Mouse (Mus musculus) gastrocnemius, postnatal 10 days (tissue): ENCODE data around the gene Gpr179. TPM values are rescaled to one million over a fixed set of nuclear protein-coding genes. Genes with fewer than 3 reads are reported as not detected.

Experiments
- DNase-seq: peaks from one replicate; pipeline ENCODE4 v3.0.0; 2021; ENCODE audit warnings: mixed read lengths
- total RNA-seq, 2 experiments: library from RNA; stranded (reverse); gene quantifications; 2 replicates each; pipeline ENCODE4 v1.2.3; 2021

The Gpr179 gene
- total RNA-seq, 2 experiments from 2014 or later: 0.07 to 0.09 TPM

GRCm38 (mm10) chr11:97285852-97286775 is 65.8 kb downstream of the Gpr179 start:
- DNase-seq: no peak

- no peak for DNase-seq
These were observed 67.0 kb downstream of the Gpr179 start for GRCm38 (mm10) chr11:97284854-97285253.

- no peak for DNase-seq
These were observed 69.7 kb downstream of the Gpr179 start for GRCm38 (mm10) chr11:97282179-97282578.

Other genes starting within 250 kb of the Gpr179 start
- gene Tbx21, start 236.7 kb downstream of the Gpr179 start, total RNA-seq: 1 to 10 TPM; 1.3 to 1.7 TPM
- 1 to 10 TPM; 7.1 to 9.9 TPM for gene Tbkbp1, start 200.6 kb downstream of the Gpr179 start, total RNA-seq
- gene Kpnb1, start 164.2 kb downstream of the Gpr179 start, total RNA-seq: 10 to 100 TPM; 72.9 to 87.5 TPM
- gene Npepps, start 71.4 kb downstream of the Gpr179 start, total RNA-seq: 10 to 100 TPM; 52.1 to 57.5 TPM
- 10 to 100 TPM; 28.5 to 33.8 TPM for gene Mrpl45, start 36.4 kb downstream of the Gpr179 start, total RNA-seq
- gene Socs7, start 10.5 kb upstream of the Gpr179 start, total RNA-seq: 10 to 100 TPM; 33.7 to 34.8 TPM
- 10 to 100 TPM; 13.5 to 18.9 TPM for gene Arhgap23, start 63.5 kb upstream of the Gpr179 start, total RNA-seq
- gene 4933428G20Rik, start 148.3 kb upstream of the Gpr179 start, total RNA-seq: not detected
- 1 to 10 TPM; 1.1 to 1.4 TPM for gene Srcin1, start 224.1 kb upstream of the Gpr179 start, total RNA-seq